Mouse (Mus musculus) heart, embryonic 11.5 days (tissue): ENCODE measurements around the gene Usp30. TPM values are rescaled to one million over a fixed set of nuclear protein-coding genes. Genes with fewer than 3 reads are reported as not detected.

Experiments used
- ATAC-seq: fragments of 200-750 bp; cut with Nextera tagmentation; replicated peaks from 2 replicates; pipeline ENCODE4 v1.8.0; 2017; ENCODE audit warnings: moderate library complexity; ENCODE audit not compliant: insufficient number of reproducible peaks, low FRiP score, low TSS enrichment
- H3K27ac ChIP-seq: fragments of 300-500 bp; sonication (generic); 2 replicates; pipeline ENCODE4 v1.5.1; 2014; ENCODE audit warnings: mild to moderate bottlenecking, low read depth, low read length
- H3K27me3 ChIP-seq: fragments of 300-500 bp; sonication (generic); 2 replicates; pipeline ENCODE4 v1.6.1; 2014; ENCODE audit warnings: mild to moderate bottlenecking, low read length, mixed read lengths; ENCODE audit not compliant: control insufficient read depth, insufficient read depth
- H3K36me3 ChIP-seq: fragments of 300-500 bp; sonication (generic); 2 replicates; pipeline ENCODE4 v1.6.1; 2014; ENCODE audit warnings: mild to moderate bottlenecking, low read length, moderate library complexity, mixed read lengths; ENCODE audit not compliant: control insufficient read depth, insufficient read depth
- H3K4me1 ChIP-seq: fragments of 300-500 bp; sonication (generic); 2 replicates; pipeline ENCODE4 v1.6.1; 2014; ENCODE audit warnings: low read length; ENCODE audit not compliant: control insufficient read depth, insufficient read depth
- H3K4me2 ChIP-seq: fragments of 300-500 bp; sonication (generic); 2 replicates; pipeline ENCODE4 v1.6.1; 2014; ENCODE audit warnings: mild to moderate bottlenecking, moderate library complexity
- H3K4me3 ChIP-seq: fragments of 300-500 bp; sonication (generic); 2 replicates; pipeline ENCODE4 v1.5.1; 2014; ENCODE audit warnings: low read depth, low read length
- H3K9ac ChIP-seq: fragments of 300-500 bp; sonication (generic); 2 replicates; pipeline ENCODE4 v1.6.1; 2014; ENCODE audit warnings: mild to moderate bottlenecking, low read depth, low read length, moderate library complexity
- H3K9me3 ChIP-seq: fragments of 300-500 bp; sonication (generic); replicated peaks from 2 replicates; pipeline ENCODE4 v1.6.1; 2016; ENCODE audit warnings: low read length; ENCODE audit not compliant: control insufficient read depth
- WGBS: fragments of 180-500 bp; shearing (Covaris S2); extraction: QIAGEN DNeasy Blood & Tissue Kit; methylation state at CpG from one replicate; pipeline ENCODE4 v1.1.7; 2014; ENCODE audit not compliant: insufficient replicate concordance; 5-methylcytosine and 5-hydroxymethylcytosine counted together
- polyA plus RNA-seq: library from polyadenylated mRNA; unstranded; fragments of >200 nt; fragmentation: Nextera tagmentation; extraction: Ambion mirVana; gene quantifications from 2 replicates; pipeline ENCODE4 v1.2.1, GENCODE M21; 2014

The Usp30 gene
- polyA plus RNA-seq, 1 experiment from 2014 or later = 8.2 TPM

GRCm38 (mm10) chr5:114072262-114072661 is 7.0 kb downstream of the Usp30 start:
- Histone ChIP-seq H3K4me1 (no peaks in the 10 kb centered on the region), H3K27me3 (no peaks in the 10 kb centered on the region), H3K9ac (no peak overlapping the region), H3K4me2 (no peak overlapping the region), H3K27ac (no peak overlapping the region), H3K4me3 (no peak overlapping the region), H3K36me3 (no peaks in the 10 kb centered on the region), H3K9me3 (no peaks in the 10 kb centered on the region)
- no peak for ATAC-seq
- WGBS = 45% methylated on average over 2 of the region's 2 CpGs

- Histone ChIP-seq H3K9me3 (no peaks in the 10 kb centered on the region), H3K4me1 (no peaks in the 10 kb centered on the region), H3K27ac (no peak overlapping the region), H3K4me3 (no peak overlapping the region), H3K4me2 (no peak overlapping the region), H3K36me3 (no peaks in the 10 kb centered on the region), H3K9ac (no peak overlapping the region), H3K27me3 (no peaks in the 10 kb centered on the region)
- WGBS = 69% methylated on average over 8 of the region's 8 CpGs
- ATAC-seq = no peak
Observed at GRCm38 (mm10) chr5:114077009-114077408, 11.7 kb downstream of the Usp30 start.

DNA sequence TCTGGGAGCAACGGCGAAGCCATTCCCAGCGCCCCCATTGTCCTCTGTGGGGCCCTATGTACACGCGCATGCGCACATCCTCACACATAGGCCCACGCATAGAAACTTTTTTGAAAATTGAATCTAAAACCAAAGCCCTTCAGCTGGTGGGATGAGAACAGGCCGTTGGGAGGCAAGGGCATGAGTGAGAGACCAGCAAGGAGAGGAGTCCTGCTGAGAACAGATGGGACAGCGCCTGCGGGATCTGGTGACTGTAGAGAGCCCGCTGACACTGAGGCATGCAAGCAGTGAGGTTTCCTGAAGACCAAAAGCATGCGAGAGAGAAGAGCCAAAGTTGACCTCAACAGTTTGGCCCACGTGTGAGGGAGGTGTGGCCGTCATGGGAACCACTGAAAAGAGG is 20.2 kb downstream of the Usp30 start:
- H3K36me3 ChIP-seq = no peaks in the 10 kb centered on the region
- H3K27me3 ChIP-seq = peaks cover 2% of the 10 kb centered on the region; the same call in 1 of the 2 replicates
- H3K9ac ChIP-seq = no peak overlapping the region
- no peaks in the 10 kb centered on the region for H3K4me1 ChIP-seq
- H3K4me2 ChIP-seq = no peak overlapping the region
- no peak for ATAC-seq
- 60% methylated on average over 14 of the region's 14 CpGs for WGBS
- no peak overlapping the region for H3K27ac ChIP-seq
- no peaks in the 10 kb centered on the region for H3K9me3 ChIP-seq
- no peak overlapping the region for H3K4me3 ChIP-seq

DNA sequence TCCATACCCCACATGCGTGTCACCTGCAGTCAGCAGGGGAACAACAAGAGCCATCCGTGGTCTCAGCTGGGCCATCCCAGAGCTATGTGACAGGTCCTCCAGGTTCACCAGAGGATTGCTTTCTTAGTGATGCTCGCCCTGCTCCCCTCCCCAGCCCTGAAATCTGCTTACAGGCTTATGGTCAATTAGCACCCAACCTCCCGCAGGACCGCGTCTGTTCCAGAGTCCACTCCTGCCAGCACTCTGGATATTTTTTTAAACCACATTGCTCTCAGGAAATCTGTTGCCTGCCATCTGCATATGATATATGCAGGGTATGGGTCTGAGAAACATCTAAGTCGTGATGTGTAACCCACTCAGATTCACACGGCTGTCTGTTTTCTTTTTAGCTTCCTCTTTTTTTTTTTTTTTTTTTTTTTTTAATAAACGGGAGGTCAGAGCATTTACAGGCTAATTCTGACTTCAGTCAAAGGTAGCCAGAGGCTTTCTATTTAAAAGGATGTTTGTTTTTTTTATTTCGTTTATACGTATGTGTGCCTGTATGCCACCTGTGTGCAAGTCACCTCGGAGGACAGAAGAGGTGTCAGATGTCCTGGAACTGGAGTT is 22.7 kb downstream of the Usp30 start:
- Histone ChIP-seq H3K4me1 (no peaks in the 10 kb centered on the region), H3K9me3 (no peaks in the 10 kb centered on the region), H3K9ac (no peak overlapping the region), H3K4me2 (no peak overlapping the region), H3K27ac (no peak overlapping the region), H3K4me3 (no peak overlapping the region), H3K27me3 (peaks cover 13% of the 10 kb centered on the region), H3K36me3 (no peaks in the 10 kb centered on the region)
- WGBS = 68% methylated on average over 12 of the region's 12 CpGs
- no peak for ATAC-seq

- Histone ChIP-seq H3K27ac (no peak overlapping the region), H3K9me3 (no peaks in the 10 kb centered on the region), H3K9ac (no peak overlapping the region), H3K4me3 (no peak overlapping the region), H3K27me3 (peaks cover 13% of the 10 kb centered on the region), H3K4me1 (no peaks in the 10 kb centered on the region), H3K4me2 (no peak overlapping the region), H3K36me3 (no peaks in the 10 kb centered on the region)
- 27% methylated on average over 7 of the region's 7 CpGs for WGBS
- no peak for ATAC-seq
Observed at GRCm38 (mm10) chr5:114090421-114091013, 25.3 kb downstream of the Usp30 start.

DNA sequence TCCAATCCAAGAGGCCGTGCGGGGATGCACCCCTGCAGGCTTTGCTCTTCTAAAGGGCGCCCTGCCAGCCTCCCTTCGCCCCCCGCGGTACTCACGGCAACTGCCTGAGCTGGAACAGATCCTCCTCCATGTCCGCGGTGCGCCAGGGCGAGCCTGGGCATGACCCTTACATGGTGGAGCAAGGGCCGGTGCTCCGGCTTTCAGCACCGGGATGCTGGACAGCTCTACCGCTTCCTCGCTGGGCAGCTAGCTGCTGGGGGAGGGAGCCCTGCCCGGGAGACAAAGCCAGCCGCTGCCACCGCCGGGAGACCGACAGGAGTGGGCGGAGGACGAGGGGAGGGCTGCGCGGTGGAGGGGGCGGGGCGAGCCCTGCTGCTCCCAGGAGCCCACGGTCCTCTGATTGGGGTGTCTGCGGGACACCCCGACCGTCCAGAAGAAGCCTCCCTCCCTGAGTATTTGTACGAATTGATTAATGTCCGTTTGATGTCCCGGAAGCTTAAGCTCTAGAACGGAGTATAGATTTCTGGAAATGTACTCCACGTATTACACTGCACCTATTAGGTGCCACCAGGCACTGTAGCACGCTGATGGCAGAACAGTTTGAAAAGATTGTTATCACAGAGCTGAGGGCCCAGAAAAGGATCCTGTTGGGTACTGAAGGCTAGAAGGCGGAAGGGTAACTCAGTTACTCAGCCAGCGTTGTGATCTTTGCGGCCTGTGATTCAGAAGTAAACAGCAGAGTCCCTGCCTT is 26.0 kb downstream of the Usp30 start, which contains the start of gene Svop:
Svop (minus strand) TSS at position 514 of the 751 bp plus-strand sequence.
- no peak for ATAC-seq
- 3% methylated on average over 40 of the region's 40 CpGs for WGBS
- H3K9me3 ChIP-seq = no peaks in the 10 kb centered on the region
- no peaks in the 10 kb centered on the region for H3K36me3 ChIP-seq
- H3K27ac ChIP-seq = no peak within 1 kb of the TSS
- H3K4me2 ChIP-seq = peak within 1 kb of the TSS; percentile 64
- H3K4me1 ChIP-seq = no peaks in the 10 kb centered on the region
- H3K27me3 ChIP-seq = peaks cover 13% of the 10 kb centered on the region
- H3K4me3 ChIP-seq = peak within 1 kb of the TSS; percentile 21; the same call in 1 of the 2 replicates
- H3K9ac ChIP-seq = no peak within 1 kb of the TSS

- H3K9me3 ChIP-seq = no peaks in the 10 kb centered on the region
- peaks cover 8% of the 10 kb centered on the region for H3K4me1 ChIP-seq
- H3K4me2 ChIP-seq = peak overlapping the region; percentile 97
- 8% methylated on average over 37 of the region's 37 CpGs for WGBS
- no peaks in the 10 kb centered on the region for H3K27me3 ChIP-seq
- H3K9ac ChIP-seq = peak overlapping the region; percentile 93
- peak; percentile 85 for ATAC-seq
- H3K36me3 ChIP-seq = 0 out of 2 replicates have a peak, but pooled peaks cover 2% of the 10 kb centered on the region
- peak overlapping the region; percentile 95 for H3K4me3 ChIP-seq
- H3K27ac ChIP-seq = no peak overlapping the region
Observed at GRCm38 (mm10) chr5:114099709-114100389, 34.6 kb downstream of the Usp30 start.

- Histone ChIP-seq H3K4me3 (peak overlapping the region; percentile 95), H3K4me1 (peaks cover 8% of the 10 kb centered on the region), H3K27ac (no peak overlapping the region), H3K9me3 (no peaks in the 10 kb centered on the region), H3K4me2 (peak overlapping the region; percentile 97), H3K36me3 (peaks cover 2% of the 10 kb centered on the region; the same call in 1 of the 2 replicates), H3K9ac (peak overlapping the region; percentile 93), H3K27me3 (no peaks in the 10 kb centered on the region)
- peak; percentile 67 for ATAC-seq
- WGBS = 3% methylated on average over 60 of the region's 64 CpGs
Observed at GRCm38 (mm10) chr5:114100390-114101099, 35.3 kb downstream of the Usp30 start.
